Mouse (Mus musculus) CD4-positive, CD25-positive, alpha-beta regulatory T cell, adult 4 months (primary cell): Measurements from ENCODE around the gene Acnat1. TPM values are rescaled to one million over a fixed set of nuclear protein-coding genes. Genes with fewer than 3 reads are reported as not detected.
"Not testable (repeated sequence)": the region's sequence is repeated elsewhere in the genome, so short reads cannot be mapped to it uniquely, and the experiment has no call there.

Experiments used
- ATAC-seq: one replicate; pipeline ENCODE4 v1.8.0; 2017
- polyA plus RNA-seq, 2 experiments: library from polyadenylated mRNA; unstranded; fragments of 100-300 nt; shearing (Covaris generic); gene quantifications; one replicate each; pipeline ENCODE4 v1.2.1; 2017

Gene Acnat1
- polyA plus RNA-seq, result not detected

DNA sequence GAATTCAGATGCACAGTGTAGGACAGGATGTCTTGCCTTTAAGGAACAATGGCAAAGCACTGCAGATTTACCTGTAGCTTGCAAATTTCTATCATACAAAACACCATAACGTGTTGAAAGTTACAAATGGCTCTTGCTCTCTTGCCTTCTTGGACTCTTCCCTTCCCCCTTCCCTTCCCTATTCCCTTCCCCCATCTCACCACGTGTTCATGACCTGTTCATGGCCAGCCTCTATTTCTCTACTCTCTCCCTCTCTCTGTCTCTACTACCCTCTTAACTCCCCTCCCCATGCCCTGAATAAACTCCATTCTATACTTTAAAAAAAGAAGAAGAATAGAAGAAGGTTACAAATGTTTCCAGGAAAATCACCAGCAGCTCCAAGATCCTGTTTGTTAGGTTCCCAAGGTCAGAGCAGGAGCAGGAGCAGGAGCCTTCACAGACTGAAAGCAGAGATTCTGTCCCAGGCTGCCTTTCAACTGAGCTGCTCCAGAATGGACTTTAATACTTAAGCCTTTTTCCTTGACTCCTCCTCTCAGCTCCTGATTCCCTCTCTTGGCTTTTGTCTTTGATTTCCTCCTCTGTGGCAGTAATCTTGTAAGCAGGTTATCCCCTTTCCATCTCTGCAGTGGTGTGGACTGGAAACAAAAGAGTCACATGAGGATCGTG, at the start of gene Acnat1:
Gene Acnat1 (minus strand): TSS at position 478 of the 666 bp plus-strand sequence.
- ATAC-seq, result no peak

DNA sequence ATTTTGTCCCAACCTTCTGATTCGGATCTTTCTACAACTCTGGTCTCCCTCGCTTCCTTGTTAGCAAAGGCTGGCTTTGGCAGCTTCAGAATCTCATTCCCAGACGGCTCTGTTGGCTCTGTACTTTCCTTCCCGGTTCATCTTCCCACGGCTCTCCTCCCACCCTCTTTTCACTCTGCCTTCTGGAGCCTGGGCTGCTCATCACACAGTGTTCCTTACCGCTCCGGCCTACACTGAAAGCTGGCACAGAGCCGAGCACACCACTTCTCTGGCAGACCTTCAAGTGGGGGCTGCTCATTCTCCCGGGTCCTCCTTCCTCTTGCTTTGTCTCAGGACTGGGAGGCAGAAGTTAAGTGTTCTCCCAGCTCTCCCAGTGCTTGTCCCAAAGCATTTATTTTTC, 48.9 kb upstream of the Acnat1 start:
- no peak for ATAC-seq

DNA sequence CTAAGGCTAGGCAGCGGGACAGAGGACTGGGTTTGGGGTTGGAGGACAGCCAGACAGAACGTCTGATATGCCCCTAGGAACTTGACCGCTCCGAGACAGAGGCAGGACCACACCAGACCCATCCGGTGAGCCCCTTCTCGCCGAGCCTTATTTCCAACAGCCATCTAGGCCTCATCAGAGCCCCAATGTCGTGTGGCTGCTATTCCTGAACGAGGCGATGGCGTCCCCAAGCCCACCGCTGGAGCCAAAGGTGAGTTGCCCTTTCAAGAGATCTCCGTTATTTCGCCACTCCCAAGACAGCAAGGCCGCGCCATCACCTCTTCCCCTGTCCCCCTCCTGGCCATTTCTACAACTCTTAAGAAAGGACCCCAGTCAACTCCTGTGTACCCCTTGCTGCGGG, 47.6 kb upstream of the Acnat1 start:
- peak; percentile 6 for ATAC-seq

DNA sequence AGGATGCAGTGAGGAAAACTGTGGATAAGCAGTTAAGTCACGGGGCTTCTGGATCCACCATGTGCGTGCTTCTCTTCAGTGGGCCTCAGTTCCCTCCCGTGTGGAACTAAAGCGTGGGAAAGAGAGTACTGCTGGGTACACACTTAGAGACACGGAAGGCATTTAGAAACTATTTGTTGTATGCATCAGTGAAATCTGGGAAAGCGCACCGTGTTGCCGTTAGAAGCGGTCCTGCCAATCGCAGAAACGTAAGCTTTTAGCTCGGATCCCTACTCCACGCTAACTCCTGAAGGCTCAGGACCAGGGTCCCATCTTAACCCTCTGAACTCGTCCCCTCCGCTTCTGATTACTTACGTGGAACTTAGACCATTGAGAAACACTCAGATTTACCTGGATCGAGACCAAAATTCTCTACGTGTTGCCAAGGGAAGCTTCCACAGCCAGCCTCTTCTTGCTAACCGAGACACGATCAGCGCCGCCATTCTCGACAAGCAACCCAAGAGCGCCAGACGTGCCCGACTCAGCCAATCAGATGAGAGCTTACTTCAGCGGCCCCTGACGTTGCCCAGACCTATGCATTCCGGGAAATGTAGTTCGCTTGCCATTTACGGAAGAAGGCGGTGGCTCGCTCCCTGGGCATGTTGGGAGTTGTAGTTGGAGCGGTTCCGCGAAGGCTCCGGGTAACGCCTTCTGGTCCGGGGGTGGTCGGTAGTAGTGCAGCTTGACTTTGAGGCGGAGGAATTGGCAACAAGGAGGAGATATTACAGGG, 47.0 kb upstream of the Acnat1 start, which contains the start of the genes Mrpl50 and Zfp189:
Gene Mrpl50 (minus strand): TSS at position 522 of the 769 bp plus-strand sequence.
Gene Zfp189 (plus strand): TSS at position 605 of the 769 bp plus-strand sequence.
- peak; percentile 99 for ATAC-seq

DNA sequence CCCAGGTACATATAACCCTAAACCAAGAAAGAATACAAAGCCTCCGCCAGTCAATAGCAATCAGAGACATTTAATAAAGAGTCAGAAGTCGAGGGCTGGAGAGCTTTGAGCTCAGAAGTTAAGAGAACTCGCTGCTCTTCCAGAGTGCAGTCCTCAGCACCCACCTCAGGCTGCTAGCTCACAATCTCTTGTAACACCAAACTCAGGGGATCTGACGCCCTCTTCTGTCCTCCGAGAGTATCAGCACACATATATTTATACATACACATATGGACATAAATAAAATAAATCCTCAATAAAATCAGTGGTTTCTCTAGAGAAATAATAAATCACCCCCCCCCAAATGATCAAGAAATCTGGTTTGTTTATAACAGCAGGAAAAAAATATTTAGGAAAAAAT, 45.8 kb upstream of the Acnat1 start:
- ATAC-seq, result no peak

DNA sequence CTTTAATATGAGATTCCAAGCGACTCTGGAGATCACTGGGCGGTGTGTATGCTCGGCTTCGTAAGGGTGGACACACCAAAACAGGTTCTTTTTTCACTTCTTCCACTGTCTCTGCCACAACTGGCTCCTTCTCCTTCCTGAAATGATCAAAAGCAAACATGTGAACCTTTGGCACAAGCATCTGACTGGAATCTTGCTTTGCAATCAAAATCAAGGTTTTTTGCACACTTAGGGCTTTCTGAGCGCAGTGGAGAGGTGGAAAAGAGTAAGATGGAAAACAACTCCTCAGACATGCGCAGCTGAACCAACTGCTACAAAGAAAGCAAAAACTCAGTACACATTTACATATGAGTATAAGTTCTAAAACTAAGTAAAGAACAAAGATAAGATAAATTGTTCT, 40.7 kb upstream of the Acnat1 start:
- ATAC-seq, result no peak

DNA sequence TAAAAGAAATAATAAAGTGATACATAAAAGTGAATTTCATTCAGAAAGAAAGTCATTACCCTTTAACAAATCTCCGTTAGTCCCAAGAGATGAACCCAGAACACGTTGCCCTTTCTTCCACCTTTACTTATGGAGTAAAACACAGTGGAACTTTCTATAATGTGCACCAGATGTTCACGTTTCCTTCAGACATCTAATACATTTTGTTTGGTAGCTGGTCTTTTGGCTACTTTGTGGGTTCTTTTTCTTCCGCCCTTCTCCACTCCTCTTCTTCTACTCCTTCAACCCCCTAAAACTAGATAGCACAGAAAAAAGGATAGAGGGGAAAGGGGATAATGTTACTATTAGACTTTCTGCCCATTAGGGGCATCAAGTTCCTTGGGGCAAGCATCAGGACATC, 38.9 kb upstream of the Acnat1 start:
- ATAC-seq, result no peak

DNA sequence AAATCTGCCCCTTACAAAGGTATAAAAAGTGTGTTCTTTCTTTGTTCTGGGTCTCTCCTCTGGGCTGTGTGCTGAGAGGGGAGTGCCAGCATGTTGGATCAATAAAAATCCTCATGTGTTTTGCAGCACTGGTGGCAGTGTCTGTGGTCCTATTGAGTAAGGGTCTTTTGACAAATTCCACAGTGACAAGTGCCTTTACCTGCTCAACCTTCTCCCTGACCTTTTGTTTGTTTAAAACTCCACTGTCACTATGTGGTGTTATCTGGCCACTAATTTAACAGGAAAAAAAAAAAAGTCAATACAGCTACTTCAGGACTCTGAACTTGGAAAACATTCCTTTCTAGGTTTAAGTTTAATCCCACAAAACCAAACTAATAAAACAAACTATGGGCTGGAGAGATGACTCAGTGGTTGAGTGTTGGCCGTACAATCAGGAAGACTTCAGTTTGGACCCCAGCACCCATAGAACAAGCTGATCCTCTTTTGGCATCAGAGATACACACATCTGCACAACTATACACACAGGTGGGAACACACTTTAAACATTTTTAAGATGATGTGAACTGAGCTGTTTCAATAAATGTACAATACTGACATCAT, 36.6 kb upstream of the Acnat1 start:
- ATAC-seq, result not testable (repeated sequence)

DNA sequence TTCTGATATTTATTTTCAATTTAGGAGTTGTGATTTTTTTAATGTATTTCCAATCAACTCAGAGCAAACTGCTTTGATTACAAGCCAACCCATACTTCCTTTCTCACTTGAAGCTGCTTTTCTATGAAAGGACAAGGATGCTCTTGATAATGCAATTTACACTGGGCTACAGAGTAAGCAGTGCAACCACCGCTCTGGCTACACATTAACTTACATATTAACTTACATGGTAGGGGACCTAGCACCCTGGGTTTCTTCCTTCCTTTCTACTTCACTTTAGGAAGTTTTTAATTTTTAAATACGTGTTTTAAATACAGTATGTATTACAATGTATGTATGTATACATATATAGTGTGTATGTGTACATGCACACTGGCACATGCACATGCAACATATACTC, 35.5 kb upstream of the Acnat1 start:
- ATAC-seq, result no peak

DNA sequence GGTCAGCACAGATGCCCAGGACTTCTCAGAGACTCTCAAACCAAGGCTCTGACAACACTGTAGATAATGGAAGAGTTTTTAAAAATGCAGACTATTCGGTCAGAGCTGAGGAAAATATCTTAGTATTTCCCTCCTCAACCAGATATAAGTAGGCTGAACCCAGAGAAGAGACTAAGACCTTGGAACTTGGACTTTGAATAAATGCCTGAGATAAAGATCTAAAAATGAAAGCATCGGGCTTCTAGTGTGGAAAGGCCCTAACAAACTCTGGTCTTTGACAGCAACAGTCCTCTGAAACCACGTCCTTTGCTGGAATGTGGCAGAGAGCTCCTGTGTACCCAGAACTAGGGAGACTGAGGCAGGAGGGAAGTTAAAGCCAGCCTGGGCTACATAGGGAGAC, 32.7 kb upstream of the Acnat1 start, which contains the start of gene Baat:
Gene Baat (minus strand): TSS at position 172 of the 400 bp plus-strand sequence.
- ATAC-seq, result no peak

DNA sequence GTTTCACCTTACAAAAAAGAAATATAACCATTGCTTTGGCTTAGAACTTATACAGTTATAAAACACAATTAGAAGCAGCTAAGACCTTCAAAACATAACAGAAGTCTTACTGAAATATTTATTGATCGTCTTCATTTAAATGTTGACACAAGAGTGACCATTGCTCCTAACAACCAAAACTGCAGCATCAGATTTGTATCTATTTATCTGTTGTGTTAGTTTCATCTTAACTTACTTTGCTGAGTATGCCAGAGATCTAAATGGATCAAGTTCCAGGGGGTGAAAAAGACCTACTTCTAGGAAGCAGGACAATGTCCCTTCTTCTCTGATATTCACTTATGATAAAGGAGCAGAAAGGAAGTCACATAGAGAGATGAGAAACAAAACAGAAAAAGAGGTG, 29.9 kb upstream of the Acnat1 start:
- ATAC-seq, result no peak

DNA sequence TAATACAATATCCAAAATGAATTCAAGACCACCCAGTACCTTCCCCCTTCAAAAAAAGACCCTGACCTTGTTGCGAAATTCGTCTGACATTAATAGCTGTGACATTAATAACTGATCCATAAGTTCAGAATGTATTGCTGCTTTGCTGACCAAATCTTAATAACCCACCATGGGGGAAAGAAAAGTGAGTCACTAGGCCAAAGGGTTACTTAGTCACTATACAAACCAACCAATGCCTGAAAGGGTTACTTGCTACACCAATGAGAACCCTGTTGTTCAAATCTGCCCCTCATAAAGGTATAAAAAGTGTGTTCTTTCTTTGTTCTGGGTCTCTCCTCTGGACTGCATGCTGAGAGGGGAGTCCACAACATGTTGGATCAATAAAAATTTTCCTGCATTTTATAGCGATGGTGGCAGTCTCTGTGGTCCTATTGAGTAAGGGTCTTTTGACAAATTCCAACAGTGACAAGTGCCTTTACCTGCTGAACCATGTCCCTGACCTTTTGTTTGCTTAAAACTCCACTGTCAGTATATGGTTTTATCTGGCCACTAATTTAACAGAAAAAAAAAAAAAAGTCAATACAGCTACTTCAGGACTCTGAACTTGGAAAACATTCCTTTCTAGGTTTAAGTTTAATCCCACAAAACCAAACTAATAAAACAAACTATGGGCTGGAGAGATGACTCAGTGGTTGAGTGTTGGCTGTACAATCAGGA, 12.4 kb upstream of the Acnat1 start:
- ATAC-seq, result not testable (repeated sequence)

DNA sequence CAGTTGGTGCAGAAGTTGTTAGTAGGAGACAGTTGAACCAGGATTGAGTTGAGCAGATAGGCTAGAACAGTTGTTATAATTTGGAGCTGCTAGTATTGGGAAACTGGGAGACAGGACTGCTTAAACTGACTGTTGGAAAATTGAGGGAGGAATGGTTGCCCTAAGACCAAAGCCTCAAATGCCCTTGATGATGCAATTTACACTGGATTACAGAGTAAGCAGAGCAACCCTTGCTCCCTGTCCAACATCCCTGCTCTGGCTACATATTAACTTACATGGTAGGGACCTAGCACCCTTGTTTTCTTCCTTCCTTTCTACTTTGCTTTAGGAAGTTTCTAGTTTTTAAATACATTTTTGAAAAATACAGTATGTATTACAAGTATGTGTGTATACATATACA, 11.7 kb upstream of the Acnat1 start:
- no peak for ATAC-seq

DNA sequence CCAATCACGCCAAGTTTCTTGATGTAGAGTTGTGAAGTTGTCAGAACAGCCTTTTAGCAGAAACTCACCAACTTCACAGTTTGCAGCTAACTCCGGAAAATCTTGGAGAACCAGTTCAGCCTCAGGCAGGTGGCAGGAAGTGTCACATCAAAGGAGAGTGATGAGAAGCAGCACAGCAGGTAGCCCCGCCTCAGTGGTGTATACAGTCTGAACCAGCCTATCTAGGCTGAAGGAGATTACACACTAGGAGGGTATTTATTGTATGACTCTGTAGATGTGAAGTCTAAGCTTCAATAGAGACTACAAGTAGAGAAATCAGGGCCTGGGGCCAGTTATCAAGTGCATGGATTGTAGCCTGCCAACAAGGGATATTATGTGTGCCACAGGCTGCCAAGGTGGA, 7.2 kb upstream of the Acnat1 start:
- no peak for ATAC-seq

DNA sequence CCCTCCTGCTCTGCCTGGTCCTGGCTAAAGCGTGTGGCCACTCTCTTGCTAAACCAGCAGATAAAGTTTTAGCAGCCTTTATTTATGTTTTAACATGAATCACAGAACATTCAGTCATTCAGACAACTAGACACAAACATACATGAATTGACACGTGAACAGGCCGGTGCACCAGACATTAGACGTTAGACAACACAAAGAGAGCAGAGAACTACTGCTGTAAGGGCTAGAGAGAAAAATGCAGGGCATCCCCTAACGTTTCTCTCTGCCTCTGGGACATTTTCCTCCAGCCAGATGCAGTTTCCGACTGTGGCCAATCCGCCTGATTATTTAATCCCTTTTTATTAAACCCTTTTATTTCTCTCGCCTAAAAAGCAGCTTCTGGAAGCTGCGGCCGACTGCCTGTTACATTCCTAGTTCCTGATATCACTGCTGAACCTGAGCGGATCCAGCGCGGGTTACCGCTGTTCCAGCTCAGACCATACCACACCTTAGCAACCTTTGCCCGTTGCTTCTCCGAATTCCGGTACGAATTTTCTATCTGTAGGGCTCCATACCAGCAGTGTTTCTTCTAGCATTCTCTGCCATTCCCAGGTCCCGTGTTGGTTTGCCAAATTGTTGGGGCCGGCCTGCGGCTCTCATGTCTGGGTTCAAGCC, 6.5 kb upstream of the Acnat1 start:
- no peak for ATAC-seq

DNA sequence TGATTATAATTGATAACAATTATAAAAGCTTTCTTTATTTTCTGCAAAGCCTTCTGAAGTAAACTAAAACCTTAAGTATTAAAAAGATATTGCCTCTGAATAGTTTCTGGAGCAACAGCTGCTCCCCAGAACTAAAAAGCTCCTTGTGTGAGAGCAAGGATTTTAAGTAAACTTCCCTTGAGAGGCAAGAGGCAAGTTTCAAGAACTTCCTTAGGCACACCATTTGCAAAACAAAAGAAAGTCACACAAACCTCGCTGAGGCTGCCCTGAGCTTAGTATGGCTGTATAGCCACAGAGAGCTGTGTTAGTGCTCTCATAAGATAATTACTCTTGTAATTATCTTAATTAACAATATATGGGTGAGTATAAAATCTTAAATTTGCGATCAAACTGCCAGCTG, 5.3 kb upstream of the Acnat1 start:
- ATAC-seq, result not testable (repeated sequence)

DNA sequence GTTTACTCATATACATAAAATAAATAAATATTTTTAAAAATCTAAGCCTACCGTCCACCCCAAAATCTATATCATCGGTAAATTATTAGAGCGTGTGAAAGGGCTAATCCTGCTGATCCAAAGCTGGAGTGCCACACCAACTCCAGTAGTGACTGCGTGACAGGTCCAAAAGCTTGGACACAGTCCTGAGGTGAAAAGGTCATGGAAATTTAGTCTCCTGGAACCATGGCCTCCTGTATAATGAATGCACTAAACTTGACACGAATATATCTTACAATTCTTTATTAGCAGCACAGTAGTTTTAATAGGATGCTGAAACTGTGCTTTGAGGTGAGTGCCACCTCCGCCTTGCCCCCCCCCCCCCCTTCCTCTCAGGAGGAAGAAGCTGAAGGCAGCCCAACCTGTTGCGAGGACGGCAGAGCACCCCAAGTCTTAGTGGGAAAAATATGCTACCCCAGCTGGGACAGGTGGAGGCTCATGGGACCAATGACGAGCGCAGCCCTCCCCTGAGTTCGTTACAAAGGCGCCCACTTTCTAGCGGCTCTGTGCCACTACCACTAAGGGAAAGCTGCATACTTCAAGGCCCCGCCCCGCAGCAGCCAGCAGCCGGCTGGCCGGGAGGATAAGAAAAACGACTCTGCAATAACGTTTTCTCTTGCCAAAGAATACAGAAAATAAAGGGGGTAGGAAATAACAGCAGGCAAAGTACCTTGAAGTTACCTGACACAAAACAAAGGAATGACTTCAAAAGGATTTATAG, 4.6 kb upstream of the Acnat1 start:
- ATAC-seq, result no peak

DNA sequence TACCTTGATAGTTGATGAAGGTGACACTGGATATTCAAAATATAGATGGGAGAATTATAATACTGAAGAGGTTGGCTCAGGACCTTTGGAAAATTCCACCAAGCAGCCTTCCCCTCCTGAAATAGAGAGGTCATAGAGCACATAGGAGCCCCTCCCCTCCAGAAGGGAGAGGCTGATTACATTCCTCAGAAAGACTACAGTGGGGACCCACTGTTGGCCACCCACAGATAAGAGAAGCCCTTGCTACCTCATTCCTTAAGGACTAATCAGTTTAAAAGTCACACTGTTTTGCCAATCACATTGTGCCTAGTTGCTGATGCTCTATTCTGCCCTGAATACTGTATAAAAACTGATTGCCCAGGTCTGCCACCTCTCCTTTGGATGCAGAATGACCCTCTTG, 871 bp upstream of the Acnat1 start:
- ATAC-seq, result no peak

DNA sequence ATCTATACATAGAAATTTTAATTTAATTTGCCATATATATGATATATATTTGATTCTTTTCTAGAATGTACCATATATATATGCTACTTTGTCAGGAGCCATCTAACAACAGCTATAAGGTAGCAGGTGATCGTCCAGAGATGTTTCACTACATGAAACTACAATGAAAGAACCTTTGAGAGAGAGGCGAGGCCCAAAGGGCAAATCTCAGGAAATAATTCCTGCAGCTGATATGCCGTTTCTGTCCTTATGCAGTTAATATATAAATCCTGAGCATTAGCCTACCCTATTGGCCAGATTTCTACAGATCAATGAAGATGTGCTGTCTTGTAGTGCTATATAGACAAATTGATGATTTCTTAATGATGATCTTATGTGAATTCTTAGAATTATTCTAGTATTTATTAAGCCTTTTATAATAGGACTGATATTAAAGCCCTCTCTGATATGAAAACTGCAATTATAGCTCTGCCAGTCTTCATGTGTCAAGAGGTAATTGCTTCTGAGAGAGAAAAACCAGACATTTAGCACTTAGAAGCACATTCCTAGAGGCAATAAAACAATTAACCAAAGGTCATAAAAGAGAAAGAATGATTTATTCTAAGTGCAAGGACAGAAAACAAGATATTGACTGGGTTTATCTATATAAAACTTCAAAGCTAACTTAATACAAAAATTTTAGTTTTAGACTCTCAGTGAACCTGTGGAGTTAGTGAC, 4.1 kb downstream of the Acnat1 start:
- no peak for ATAC-seq

DNA sequence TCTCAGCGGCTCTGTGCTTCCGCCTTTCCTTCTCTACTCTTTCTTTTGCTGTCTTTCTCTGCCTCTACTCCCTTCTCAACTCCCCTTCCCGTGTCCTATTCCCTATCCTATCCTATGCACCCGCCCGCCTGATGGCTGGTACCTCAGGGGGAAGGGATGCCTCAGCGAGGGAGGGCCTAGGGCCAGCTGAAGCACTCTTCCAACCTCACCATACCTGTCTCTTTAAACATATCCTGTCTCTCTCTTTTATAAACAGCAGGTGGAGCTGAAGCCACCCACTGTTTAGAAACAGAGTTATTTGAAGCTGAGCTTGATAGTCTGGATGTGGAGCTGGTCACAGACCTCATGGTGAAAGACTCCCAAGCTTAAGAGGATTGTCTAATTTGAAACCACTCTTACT, 6.4 kb downstream of the Acnat1 start:
- no peak for ATAC-seq

DNA sequence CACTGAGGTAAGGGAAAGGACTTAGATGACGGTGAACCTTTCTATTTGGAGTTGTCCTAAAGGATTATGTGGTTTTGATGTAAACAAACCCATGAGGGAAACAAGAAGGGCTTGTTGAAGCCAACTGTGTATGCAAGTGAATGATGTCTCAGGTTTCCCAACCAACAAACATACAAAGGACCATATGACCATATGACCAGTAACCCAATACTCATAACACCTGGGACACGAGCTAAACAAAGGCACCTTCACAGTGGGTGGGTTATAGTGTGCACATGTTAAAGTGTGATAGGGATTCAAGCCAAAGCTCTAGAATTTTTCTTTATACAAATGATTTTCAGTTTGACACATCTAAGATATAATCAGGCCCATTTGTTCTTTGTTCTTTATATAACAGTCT, 17.5 kb downstream of the Acnat1 start:
- ATAC-seq, result no peak
